Mouse (Mus musculus): ENCODE data around the gene Cxcr6.

- TF ChIP-seq CTCF (IDR thresholded peaks at IDR 0.05; ENCODE audit: low read depth) (no peak), EP300 (IDR thresholded peaks at IDR 0.05; ENCODE audit: low read depth) (no peak)
These were observed at the start of gene Cxcr6 for GRCm38 (mm10) chr9:123806267-123806666.
